Mouse (Mus musculus) ES-Bruce4 (cell line): ENCODE data around the gene Lrrc26. TPM values are rescaled to one million over a fixed set of nuclear protein-coding genes. Genes with fewer than 3 reads are reported as not detected.
A peak's percentile ranks its signal among the peaks of the same experiment; 100 is the strongest.

Experiments used
- H3K27ac ChIP-seq: 2 replicates; pipeline ENCODE4 v1.5.1; 2012; ENCODE audit warnings: low read length, inconsistent platforms; ENCODE audit not compliant: insufficient read depth
- H3K27me3 ChIP-seq: 2 replicates; pipeline ENCODE4 v1.6.1; 2012; ENCODE audit warnings: mild to moderate bottlenecking, low read length, inconsistent platforms; ENCODE audit not compliant: control insufficient read depth, poor library complexity, insufficient read depth, severe bottlenecking
- H3K36me3 ChIP-seq: 2 replicates; pipeline ENCODE4 v1.6.1; 2012; ENCODE audit warnings: inconsistent platforms, mild to moderate bottlenecking, low read length, moderate library complexity; ENCODE audit not compliant: control insufficient read depth, poor library complexity, insufficient read depth, severe bottlenecking
- H3K4me1 ChIP-seq: one replicate; pipeline ENCODE4 v1.8.1; 2011; ENCODE audit warnings: low read length; ENCODE audit not compliant: control insufficient read depth, insufficient read depth
- H3K4me3 ChIP-seq: 2 replicates; pipeline ENCODE4 v1.5.1; 2011; ENCODE audit warnings: low read depth, mild to moderate bottlenecking, low read length
- H3K9ac ChIP-seq: 2 replicates; pipeline ENCODE4 v1.6.1; 2012; ENCODE audit warnings: low read depth, mild to moderate bottlenecking, inconsistent platforms; ENCODE audit not compliant: poor library complexity, severe bottlenecking
- H3K9me3 ChIP-seq: replicated peaks from 2 replicates; pipeline ENCODE4 v1.6.1; 2012; ENCODE audit warnings: mild to moderate bottlenecking, low read length, inconsistent platforms; ENCODE audit not compliant: control insufficient read depth, poor library complexity, insufficient read depth, severe bottlenecking
- CTCF ChIP-seq: IDR thresholded peaks from one replicate; pipeline ENCODE4 v1.8.1; 2011; ENCODE audit warnings: low read depth, low read length
- EP300 ChIP-seq: IDR thresholded peaks from 2 replicates; pipeline ENCODE4 v1.6.1; 2011; ENCODE audit warnings: low read depth, low read length; ENCODE audit not compliant: insufficient read depth
- POLR2A ChIP-seq: IDR thresholded peaks from one replicate; pipeline ENCODE4 v1.8.1; 2011; ENCODE audit warnings: low read length; ENCODE audit not compliant: insufficient read depth
- polyA plus RNA-seq: library from polyadenylated mRNA; stranded (reverse); fragments of >200 nt; gene quantifications from 2 replicates; pipeline ENCODE4 v1.2.4, GENCODE M21; 2011; ENCODE audit warnings: low read depth; ENCODE audit not compliant: missing spikeins, insufficient read depth, insufficient read length

Lrrc26 gene
- polyA plus RNA-seq, 1 experiment = not detected

- no peak overlapping the region for H3K27ac ChIP-seq
- H3K4me1 ChIP-seq = peaks cover 5% of the 10 kb centered on the region
- H3K9ac ChIP-seq = no peak overlapping the region
- peak overlapping the region; percentile 10; the same call in 1 of the 2 replicates for H3K4me3 ChIP-seq
- no peaks in the 10 kb centered on the region for H3K9me3 ChIP-seq
- H3K27me3 ChIP-seq = no peaks in the 10 kb centered on the region
- H3K36me3 ChIP-seq = 0 out of 2 replicates have a peak, but pooled peaks cover 4% of the 10 kb centered on the region
- TF ChIP-seq POLR2A (no peak), EP300 (no peak), CTCF (no peak)
These were observed 25.4 kb upstream of the Lrrc26 start for GRCm38 (mm10) chr2:25264286-25264660.

GRCm38 (mm10) chr2:25264851-25265250 lies 24.9 kb upstream of the Lrrc26 start:
- 0 out of 2 replicates have a peak, but pooled peaks have one; percentile 18 for TF ChIP-seq EP300
- no peak for TF ChIP-seq POLR2A
- no peak for TF ChIP-seq CTCF
- Histone ChIP-seq H3K9ac (no peak overlapping the region), H3K4me3 (no peak overlapping the region), H3K27me3 (no peaks in the 10 kb centered on the region), H3K36me3 (0 out of 2 replicates have a peak, but pooled peaks cover 4% of the 10 kb centered on the region), H3K27ac (no peak overlapping the region), H3K9me3 (no peaks in the 10 kb centered on the region), H3K4me1 (peaks cover 5% of the 10 kb centered on the region)

- H3K9ac ChIP-seq = no peak overlapping the region
- no peaks in the 10 kb centered on the region for H3K27me3 ChIP-seq
- H3K4me3 ChIP-seq = no peak overlapping the region
- peaks cover 4% of the 10 kb centered on the region; the same call in 1 of the 2 replicates for H3K36me3 ChIP-seq
- H3K4me1 ChIP-seq = peaks cover 5% of the 10 kb centered on the region
- TF ChIP-seq EP300 (0 out of 2 replicates have a peak, but pooled peaks have one; percentile 44), CTCF (no peak), POLR2A (no peak)
- H3K9me3 ChIP-seq = no peaks in the 10 kb centered on the region
- no peak overlapping the region for H3K27ac ChIP-seq
These were observed 23.6 kb upstream of the Lrrc26 start for GRCm38 (mm10) chr2:25265897-25266656.

GRCm38 (mm10) chr2:25266720-25267119 lies 23.0 kb upstream of the Lrrc26 start:
- Histone ChIP-seq H3K27me3 (no peaks in the 10 kb centered on the region), H3K36me3 (peaks cover 4% of the 10 kb centered on the region; the same call in 1 of the 2 replicates), H3K4me3 (no peak overlapping the region), H3K27ac (no peak overlapping the region), H3K9ac (no peak overlapping the region), H3K4me1 (peaks cover 5% of the 10 kb centered on the region), H3K9me3 (no peaks in the 10 kb centered on the region)
- TF ChIP-seq EP300 (peak; percentile 71; the same call in 1 of the 2 replicates), POLR2A (no peak)

- Histone ChIP-seq H3K4me1 (peaks cover 5% of the 10 kb centered on the region), H3K36me3 (peaks cover 4% of the 10 kb centered on the region; the same call in 1 of the 2 replicates)
These were observed 22.5 kb upstream of the Lrrc26 start for GRCm38 (mm10) chr2:25267241-25267640.

GRCm38 (mm10) chr2:25267746-25268309 lies 21.9 kb upstream of the Lrrc26 start:
- Histone ChIP-seq H3K27ac (no peak overlapping the region), H3K9ac (no peak overlapping the region), H3K9me3 (no peaks in the 10 kb centered on the region), H3K27me3 (no peaks in the 10 kb centered on the region), H3K4me3 (no peak overlapping the region), H3K4me1 (peaks cover 5% of the 10 kb centered on the region), H3K36me3 (peaks cover 4% of the 10 kb centered on the region; the same call in 1 of the 2 replicates)
- no peak for TF ChIP-seq EP300
- TF ChIP-seq POLR2A = no peak
- TF ChIP-seq CTCF = no peak

More at GRCm38 (mm10) chr2:25267241-25267640, 22.5 kb upstream of the Lrrc26 start:
- no peak for TF ChIP-seq POLR2A
- no peak for TF ChIP-seq EP300
- no peak for TF ChIP-seq CTCF
- Histone ChIP-seq H3K27me3 (no peaks in the 10 kb centered on the region), H3K27ac (no peak overlapping the region), H3K9ac (no peak overlapping the region), H3K9me3 (no peaks in the 10 kb centered on the region), H3K4me3 (no peak overlapping the region)
